Mouse (Mus musculus): ENCODE measurements around the gene Ralb.

Gene Ralb

DNA sequence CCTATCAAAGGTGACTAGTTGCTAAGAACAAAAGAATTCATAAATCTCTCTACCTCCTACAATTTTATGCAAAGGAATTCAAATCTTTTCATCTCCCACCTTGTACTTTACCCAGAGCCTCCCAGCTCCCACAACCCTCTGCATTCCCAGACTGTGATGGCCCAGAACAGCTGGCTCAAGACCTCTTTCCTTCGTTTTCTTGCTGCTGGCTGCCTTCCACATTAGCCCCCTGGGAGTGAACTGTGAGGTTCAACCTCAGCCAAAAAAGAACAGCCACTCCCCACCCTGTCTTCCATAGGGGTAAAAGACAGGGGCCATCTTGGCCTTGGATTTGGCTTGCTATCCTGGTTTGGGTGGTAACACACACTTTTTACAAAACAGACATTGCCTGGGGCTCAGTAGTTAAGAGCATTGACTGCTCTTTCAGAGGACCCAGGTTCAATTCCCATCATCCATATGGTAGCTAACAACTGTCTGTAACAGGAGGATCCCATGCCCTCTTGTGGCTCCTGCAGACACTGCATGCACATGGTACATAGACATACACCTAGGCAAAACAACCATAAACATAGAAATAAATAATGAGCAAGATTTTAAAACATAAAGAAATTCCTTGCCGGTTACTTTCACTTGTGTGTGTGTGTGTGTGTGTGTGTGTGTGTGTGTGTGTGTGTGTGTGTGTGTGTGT lies 10.4 kb downstream of the Ralb start:
- DNase-seq (ENCODE audit: low read depth, low spot score), result no peak

DNA sequence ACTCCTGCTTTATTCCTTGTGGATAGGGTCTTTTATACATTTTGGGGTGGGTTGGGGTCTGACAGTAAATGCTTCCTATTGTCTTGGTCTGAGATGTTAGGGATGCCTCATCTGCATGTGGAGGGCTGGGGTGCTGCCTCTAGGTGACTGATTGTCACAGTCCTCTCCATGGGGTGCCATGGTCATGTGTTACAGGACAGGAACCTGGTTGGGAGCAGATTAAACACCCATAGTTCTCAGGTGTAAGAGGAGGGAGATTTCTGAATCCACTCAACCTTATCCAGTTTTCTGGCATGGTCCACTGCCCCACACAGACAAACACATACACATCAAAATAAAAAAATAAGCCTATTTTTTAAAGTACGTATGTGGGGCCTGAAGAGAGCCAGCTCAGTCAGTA lies 12.1 kb downstream of the Ralb start:
- no peak for DNase-seq (ENCODE audit: low read depth, low spot score)

DNA sequence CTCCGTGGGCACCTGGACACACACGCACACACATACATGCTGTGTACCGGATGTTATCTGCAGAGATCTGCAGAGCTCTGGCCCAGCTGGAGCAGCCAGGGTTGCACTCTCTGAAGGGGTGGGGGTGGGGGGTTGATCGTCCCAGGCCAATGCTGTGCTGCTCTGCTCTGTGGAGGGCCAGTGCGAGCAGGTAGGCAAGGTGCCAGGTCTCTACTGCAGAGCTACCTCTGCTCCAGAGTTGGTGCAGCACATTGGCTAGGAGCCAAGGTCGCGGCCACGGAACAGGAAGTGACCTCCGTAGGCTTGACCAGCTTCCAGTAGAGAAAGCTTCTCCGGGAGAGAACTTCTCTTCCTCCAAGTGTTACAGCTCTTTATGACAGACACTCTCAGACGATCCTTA lies 12.5 kb downstream of the Ralb start:
- no peak for DNase-seq (ENCODE audit: low read depth, low spot score)

DNA sequence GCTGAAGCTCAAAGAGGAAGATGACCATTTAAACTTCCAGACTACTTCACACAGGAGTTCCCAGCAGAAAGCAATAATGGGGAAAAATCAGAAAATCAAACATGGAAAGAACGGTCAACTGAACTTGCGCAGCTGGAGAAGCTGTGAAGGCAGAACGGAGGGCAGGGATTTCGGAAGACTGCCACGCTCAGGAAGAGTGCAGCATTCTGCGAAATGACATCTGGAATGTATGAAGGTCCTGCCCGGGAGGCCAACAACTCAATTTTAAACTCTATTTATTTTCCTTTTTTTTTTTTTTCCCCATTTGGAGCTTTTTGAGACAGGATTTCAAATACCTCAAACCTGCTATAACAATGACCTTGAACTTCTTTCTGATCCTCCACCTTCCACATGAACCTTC lies 13.8 kb downstream of the Ralb start:
- no peak for DNase-seq (ENCODE audit: low read depth, low spot score)

DNA sequence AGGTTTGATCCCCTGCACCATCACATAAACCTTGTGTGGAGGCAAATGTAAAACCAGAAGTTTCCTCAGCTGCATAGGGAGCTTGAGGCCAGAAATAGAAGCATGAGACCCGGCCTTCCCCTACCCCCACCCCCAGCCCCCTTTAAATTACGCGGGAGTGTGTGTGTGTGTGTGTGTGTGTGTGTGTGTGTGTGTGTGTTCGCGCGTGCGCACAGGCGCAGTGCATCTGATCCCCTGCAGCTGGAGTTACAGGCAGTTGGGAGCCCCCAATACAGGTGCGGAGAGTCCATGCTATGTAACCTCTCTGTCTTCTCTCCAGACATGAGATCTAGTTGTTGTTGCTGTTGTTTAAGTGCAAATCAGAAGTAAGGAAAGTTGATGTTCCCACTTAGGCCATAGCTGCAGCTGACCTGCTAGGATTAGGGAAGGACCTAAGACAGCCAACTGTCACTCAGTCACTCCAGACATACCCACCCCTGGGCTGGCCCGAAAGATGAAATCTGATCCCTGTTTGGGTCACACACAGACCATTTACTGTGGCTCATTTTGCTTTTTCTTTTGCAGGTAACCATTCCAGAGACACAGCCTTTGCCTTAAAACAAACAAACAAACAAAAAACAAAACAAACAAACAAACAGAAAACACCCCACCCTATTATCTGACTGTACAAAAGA lies 16.5 kb downstream of the Ralb start:
- no peak for DNase-seq (ENCODE audit: low read depth, low spot score)

DNA sequence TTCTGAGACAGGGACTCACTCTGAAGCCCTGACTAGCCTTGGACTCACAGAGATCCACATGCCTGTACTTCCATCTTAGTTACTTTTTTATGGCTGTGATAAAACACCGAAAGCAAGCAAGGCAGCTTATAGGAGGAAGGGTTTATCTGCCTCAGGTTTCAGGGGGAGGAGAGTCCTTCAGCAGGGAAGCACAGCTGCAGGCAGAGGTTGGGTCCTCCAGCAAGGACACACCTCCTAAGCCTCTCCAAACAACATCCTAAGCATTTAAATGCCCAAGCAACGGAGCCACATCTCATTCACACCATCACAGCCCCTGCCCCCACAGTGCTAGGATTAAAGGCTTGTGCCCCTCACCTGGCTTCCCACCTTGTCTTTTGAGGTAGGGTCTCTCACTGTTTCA lies 18.8 kb downstream of the Ralb start:
- no peak for DNase-seq (ENCODE audit: low read depth, low spot score)

DNA sequence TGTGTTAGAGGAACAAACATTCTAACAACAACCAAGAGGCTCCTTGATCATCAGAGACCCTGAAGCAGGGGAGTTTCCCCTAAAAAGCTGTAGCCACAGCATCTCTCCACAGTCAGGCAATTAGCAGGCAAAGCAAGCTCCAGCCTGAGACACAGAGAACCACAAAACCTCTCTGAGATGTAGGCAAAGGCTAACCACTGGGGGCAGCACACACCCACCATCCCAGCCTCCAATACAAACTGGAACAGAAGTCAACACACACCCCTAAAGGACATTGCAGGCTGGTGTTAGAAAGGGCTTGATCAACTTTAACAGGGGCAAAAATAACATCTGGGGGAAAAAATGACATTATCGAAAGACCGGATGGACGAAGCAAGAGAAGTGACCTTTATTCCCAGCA lies 20.1 kb downstream of the Ralb start:
- no peak for DNase-seq (ENCODE audit: low read depth, low spot score)

DNA sequence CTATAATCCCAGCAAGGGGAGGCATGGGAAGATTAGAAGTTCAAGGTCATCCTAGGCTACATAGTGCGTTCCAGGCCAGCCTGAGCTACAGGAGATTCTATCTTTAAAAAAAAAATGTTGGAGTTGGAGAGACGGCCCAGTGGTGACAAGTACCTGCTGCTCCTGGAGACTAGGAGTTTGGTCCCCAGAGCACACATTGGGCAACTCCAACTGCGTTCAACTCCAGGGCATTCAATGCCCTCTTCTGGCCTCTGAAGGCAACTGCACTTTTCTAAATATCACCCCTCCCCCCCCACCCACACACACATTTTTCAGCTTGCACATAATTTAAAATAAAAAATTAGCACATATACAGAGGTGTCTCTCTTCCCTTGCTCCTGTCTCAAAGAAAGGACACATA lies 21.7 kb downstream of the Ralb start:
- no peak for DNase-seq (ENCODE audit: low read depth, low spot score)

DNA sequence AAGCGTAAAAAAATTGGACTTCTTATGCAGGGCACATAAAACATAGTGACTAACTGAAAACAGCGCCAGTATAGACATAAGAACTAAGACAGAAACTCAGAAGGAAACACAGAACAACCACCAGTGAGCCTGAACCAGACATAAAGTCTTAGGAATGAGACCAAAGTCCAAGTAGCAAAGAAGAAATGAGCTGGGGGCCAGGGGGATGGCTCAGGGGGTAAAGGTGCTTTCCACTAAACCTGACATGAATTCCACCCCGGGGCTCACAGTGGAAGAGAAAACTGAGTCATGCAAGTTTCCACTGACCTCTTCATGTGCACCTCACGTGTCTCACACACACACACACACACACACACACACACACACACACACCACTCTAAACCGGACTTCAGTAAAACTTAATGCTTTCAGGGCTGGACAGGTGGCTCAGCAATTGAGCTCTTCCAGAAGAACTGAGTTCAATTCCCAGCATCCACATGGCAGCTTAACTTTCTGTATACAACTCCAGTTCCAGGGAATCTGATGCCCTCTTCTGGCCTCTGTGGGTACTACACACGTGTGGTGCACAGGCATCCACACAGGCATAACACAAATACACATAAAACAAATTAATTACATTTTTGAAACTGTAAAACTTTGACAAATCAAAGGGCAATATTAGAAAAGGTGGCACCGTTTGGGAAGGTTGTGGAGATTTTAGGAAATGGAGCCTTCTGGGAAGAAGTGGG lies 23.2 kb downstream of the Ralb start:
- no peak for DNase-seq (ENCODE audit: low read depth, low spot score)

DNA sequence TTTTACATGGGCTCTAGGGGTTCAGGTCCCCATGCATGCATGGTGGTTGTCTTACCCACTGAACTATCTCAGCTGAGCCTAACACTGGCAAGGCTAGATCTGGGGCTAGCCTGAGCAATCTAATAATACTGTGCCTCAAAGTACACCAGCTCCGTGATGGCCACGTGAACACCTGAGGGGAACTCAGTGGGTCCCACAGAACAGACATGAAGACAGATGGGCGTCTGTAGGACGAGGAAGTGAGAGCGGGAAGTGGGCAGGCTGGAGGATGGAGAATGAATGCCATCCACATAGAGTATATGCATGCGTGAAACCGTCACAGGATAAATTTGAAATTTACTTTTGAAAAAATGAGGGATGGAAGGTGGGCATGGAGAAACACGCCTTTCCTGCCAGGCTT lies 23.9 kb downstream of the Ralb start:
- no peak for DNase-seq (ENCODE audit: low read depth, low spot score)

DNA sequence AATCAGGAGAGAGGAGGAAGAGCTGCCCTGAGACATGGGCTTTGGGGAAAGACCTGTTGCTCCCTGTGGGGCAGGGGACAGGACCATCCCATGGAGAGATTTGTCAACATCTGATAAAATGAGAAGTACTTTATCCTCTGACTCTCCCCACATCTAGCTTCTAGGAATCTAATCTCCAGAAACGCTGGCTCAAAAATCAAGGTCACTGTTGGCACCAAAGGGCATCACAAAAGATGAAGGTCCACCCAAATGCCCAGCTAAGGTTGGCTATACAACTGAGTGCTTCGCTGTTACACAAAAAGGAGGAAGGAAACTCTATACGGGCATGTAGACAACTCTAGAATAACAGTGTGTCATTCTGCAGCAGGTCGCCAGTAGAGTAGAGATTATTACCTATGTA lies 25.0 kb downstream of the Ralb start:
- no peak for DNase-seq (ENCODE audit: low read depth, low spot score)

DNA sequence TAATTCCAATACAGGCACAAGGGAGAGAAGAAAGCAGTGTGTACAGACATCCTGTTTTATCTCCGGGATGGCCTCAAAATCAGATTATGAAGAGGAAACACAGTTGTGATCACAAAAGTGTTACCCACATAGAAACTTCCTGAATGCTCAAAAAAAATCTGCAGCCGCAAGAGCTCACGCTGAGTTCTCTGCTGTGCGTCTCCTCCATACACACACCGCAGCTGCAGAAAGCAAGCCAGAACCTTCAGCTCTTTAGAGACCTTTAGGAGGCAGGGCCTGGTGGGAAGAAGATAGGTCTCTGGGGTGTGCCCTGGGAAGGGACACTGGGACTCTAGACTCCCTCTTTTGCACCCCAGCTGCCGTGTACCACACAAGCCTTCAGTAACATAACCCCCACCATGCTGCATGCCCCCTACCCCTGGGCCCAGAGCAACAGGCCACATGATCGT lies 27.7 kb downstream of the Ralb start:
- DNase-seq (ENCODE audit: low read depth, low spot score), result no peak

DNA sequence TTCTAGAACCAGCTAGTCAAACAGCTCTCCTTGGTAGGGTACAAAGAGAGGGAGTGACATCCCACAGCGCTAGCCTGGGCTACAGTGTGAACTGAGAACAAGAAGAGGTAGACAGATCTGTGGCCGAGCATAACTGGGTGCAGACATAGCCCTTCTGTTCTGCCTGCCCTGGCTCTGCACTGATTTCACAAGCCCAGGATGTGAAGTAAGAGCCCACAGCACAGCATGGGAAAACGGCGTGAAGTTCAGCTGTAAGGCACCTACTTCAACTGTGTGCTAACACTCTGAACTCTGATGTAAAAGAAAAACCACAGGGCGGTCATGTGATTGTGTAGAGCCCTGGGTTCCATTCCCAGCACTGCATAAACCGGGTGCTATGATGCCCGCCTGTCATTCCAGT lies 29.9 kb downstream of the Ralb start:
- DNase-seq (ENCODE audit: low read depth, low spot score), result no peak

DNA sequence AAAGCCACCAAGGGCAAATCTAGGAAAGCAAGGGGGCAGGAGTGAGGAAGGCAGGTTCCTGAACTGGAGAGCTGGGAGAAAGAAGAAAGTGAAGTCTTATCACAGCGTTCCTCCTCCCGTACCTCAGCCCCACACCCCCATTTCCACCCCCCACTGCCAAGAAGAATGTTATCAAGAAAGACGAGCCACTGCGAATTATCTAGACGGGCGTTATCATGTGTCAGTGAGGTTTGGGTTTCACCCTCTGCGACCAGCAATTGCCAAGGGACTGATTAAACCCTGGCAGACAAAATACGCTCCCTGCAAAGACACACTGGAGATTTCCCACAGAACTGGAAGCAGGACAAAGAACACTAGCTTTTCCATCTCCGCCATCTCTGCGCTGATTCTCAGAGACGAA lies 31.9 kb downstream of the Ralb start:
- no peak for DNase-seq (ENCODE audit: low read depth, low spot score)

DNA sequence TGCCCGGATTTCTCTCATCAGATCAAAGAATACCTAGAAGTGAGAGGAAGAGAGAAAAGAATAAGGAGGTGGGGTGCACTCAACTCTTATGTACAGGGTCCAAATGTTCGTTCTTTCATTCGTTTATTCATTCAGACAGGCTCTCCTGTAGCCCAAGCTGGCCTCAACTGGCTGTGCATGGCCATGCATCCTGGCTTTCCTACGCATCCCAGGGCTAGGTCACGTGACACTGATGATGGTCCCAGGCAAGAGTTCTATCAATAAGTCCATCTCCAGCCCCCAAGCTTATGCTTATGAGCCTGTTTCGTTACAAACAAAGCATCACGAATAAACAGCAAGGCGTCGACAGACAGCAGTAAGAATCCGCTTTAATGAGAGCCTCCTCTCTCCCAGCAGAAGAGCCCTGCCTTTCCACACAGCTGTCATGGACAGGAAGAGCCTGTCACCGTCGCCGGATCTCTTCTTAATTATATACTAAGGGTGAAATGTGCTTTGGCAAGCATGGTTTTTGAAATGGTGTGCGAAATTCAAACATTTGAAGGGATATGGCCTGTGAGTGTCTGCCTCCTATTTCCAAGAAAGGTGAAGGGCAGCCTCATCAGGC lies 32.7 kb downstream of the Ralb start:
- no peak for DNase-seq (ENCODE audit: low read depth, low spot score)

DNA sequence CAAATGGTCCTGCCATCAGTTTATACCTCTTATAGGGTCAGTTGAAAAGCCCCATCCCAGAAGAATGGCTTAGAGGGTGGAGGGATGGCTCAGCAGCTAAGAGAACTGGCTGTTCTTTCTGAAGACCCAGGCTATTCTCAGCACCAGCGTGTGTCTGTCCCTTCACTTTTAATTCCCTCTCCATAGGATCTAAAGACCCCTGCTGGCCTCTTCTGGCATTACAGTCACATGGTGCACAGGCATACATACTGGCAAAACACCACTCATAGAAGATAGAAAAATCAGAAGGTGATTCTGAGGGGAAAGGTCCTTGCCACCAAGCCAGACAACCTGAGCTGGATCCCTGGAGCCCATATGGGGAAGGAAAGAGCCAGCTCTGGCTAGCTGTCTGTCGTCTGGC lies 41.2 kb downstream of the Ralb start:
- DNase-seq (ENCODE audit: low read depth, low spot score), result no peak

DNA sequence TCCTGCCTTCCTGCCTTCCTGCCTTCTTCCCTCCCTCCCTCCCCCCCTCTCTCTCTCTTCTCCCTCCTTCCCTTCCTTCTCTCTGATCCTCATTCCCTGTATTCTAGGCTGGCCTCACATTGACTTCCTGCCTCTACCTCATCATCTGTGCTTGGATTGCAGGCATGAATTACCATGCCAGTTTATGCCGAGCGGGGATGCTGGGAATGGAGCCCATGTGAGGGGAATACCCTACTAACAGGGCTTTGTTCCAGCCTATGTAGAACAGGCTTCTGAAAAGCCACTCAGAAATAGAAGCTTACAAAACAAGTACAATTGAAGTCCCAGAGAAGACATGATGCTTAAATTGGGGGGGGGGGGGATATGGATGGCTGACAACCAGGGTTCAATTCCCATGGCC lies 44.5 kb downstream of the Ralb start:
- DNase-seq (ENCODE audit: low read depth, low spot score), result no peak

DNA sequence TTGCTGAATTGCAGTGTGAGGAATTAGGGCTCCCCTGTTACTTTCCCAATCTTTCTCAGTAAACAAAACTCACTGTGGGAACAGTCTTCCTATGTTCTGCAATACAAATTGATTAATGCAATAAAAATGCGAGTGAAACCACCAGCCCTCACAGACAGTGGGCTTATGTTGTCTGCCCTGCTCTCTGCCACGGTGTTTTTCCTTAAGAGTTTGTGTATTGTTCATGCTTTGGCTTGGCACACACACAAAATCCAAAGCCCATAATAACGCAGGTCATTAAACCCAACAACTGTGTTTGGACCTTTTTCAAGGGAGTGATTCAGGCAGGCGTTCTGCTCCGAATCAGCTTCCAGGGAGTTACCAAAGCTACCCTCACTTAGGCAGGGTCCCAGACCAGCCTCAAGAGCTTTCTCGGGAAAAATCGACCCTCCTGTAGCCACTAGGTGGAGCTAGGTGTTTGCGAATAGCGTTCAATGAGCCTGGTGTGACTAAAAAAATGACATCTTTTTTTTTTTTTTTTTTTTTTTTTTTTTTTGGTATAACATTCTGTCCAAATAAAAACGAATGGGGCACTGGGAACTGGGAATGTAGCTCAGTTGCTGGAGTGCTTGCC lies 46.5 kb downstream of the Ralb start:
- DNase-seq (ENCODE audit: low read depth, low spot score), result peak; percentile 59

DNA sequence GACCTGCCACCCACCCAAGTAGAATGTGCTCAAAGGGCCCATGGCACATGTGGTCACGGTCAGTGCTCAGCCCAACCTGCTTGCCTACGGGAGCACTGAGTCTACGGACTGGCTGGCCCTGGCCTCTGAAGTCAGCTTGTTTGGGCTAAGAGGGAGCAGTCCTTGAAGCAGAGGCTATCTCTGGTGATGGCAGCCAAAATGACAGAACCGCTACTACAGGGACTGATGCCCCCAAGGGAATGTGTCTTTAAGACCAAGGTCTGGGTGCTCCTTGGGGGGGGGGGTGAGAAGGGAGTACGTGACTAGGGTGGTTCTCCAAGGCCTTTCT lies 47.1 kb downstream of the Ralb start:
- no peak for DNase-seq (ENCODE audit: low read depth, low spot score)

DNA sequence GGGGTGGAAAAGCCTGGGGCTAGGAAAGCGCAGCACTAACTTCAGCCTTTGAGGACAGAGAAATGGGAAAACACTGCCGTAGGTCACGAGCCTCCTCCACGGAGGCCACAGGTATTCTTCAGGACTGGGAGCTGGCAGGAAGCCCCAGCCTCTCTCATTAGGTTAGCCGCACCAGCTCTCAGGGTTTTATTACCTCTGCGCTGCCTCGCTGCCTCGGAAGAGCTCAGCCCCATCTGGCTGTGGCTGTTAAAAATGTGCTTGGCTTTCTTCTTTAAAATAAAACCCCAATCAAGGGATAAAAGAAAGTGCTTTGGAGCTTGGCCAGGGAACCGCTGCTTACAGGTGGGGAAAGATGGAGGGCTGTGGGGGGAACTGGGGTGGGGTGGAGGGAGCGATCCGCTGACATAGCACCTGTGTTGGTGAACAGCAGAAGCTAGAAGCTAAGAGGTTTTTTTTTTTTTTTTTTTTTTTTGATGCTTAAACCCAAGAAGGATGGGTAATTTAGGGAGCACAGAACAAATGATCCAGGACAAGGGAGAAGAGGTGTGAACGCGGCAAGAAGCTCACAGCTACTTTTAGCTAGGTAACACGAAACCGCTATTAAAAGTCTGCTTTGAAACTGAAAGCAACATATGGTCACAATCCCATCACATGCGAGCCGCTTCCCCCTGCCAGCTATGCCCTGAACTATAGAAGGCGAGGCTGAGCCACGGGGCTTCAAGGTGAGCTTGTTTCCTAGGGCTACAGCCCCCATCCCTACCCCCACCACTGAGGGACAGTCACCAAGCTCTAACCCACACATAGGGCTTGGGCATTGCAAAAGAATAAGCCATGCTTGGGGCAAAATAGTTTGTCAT lies 47.7 kb downstream of the Ralb start:
- no peak for DNase-seq (ENCODE audit: low read depth, low spot score)

DNA sequence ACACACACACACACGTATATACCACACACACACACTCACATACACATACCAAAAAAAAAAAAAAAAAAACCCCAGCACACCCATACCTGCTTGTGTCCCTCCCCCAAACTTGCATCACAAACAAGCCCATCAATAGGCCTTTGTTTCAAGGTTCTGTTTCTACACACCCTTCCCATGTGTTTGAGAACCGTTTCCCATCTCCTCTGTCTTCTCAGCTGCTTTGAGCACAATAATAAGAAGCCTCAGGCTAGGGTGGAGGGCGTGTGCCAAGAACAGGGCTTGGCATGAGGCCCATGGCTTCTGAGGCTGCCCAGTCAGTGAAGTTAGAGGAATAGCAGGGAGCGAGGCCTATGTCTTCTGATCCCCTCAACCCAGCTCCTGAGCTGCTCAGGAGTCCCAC lies 50.9 kb downstream of the Ralb start:
- DNase-seq (ENCODE audit: low read depth, low spot score), result no peak

Measured in brain, embryonic 18.5 days (tissue).